Mouse (Mus musculus): ENCODE measurements at regions not wholly inside any gene's neighbourhood (a gene's known extent, or its start where the extent isn't known, plus 50 kb on each side); places are given as distances from the start of the nearest gene placed in this dataset.

DNA sequence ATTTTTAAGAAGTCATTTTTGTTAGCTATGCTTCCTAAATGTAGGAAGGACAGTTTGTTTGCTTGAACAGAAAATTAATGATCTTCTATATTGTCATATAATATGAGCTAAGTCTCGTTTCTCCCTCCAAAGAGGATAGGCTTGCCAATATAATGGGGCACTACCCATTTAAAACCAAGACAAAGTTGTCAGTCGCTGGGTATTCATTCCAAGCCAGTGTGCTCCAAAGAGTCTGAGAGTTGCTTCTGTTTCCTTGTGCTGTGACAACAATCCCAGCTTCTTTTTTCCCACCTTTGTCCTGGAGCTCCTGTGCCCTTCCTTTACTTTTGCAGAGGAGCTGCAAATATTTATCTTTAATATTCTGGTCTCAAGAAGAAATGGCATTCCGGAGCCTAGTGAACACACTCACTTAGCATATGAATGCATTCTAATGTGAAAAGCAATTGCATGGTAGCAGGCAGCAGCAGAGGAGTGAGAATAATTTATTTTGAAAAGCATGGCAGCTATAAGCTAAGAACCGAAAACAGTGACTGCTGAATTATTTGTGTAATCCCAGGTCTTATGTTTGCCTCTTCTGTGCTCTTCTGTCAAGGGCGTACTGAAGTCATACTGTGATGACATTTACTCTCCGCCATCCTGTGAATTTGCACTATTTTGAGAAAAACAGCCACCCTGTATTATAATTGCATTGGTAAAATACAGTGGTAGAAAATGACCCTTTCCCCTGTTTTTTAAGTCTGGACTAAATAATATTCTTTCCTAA is 402.7 kb upstream of the Slc5a7 start:
- Histone ChIP-seq H3K27ac (no peak overlapping the region), H3K4me2 (ENCODE audit: low read depth, low read length) (no peak overlapping the region), H3K9ac (replicated peaks; ENCODE audit: low read length) (no peak overlapping the region), H3K36me3 (ENCODE audit: insufficient read depth, low read length) (no peaks in the 10 kb centered on the region), H3K4me3 (ENCODE audit: low read length) (no peak overlapping the region), H3K4me1 (ENCODE audit: insufficient read depth, low read length) (0 out of 2 replicates have a peak, but pooled peaks cover 3% of the 10 kb centered on the region), H3K9me3 (ENCODE audit: low read length) (no peaks in the 10 kb centered on the region), H3K27me3 (ENCODE audit: insufficient read depth, low read length) (no peaks in the 10 kb centered on the region)
- TF ChIP-seq CTCF (IDR thresholded peaks at IDR 0.05; ENCODE audit: low read depth), result no peak
- 27% methylated on average over 6 of the region's 6 CpGs for WGBS
- DNase-seq (ENCODE audit: low spot score) (no peak), ATAC-seq (no peak)

DNA sequence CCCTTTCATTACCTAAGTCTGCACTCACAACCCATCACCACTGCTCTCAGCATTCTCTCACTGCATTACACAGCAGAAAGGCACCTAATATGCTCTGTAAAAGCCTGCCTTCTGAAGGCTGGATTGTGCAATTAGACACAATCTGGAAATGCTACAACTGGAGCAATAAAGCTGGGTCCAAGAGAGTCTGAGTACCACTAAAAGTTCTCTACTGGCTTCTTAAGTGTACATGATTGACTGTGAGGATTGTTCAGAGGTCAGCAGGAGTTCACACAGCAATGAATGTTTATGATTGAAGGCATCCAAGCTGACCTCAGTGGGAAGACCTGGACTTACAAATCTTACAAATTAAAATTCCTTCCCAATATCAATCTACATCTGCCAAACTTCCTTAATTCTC is 395.8 kb upstream of the Slc5a7 start:
- H3K4me1 ChIP-seq (ENCODE audit: insufficient read depth, low read length), result no peaks in the 10 kb centered on the region
- no peak for TF ChIP-seq CTCF (IDR thresholded peaks at IDR 0.05; ENCODE audit: low read depth)
- no peak overlapping the region for H3K27ac ChIP-seq
- H3K4me3 ChIP-seq (ENCODE audit: low read length), result no peak overlapping the region
- no peak overlapping the region for H3K9ac ChIP-seq (replicated peaks; ENCODE audit: low read length)
- DNase-seq (ENCODE audit: low spot score) (no peak), ATAC-seq (no peak)
- no peak overlapping the region for H3K4me2 ChIP-seq (ENCODE audit: low read depth, low read length)
- no peaks in the 10 kb centered on the region for H3K36me3 ChIP-seq (ENCODE audit: insufficient read depth, low read length)
- H3K9me3 ChIP-seq (ENCODE audit: low read length), result no peaks in the 10 kb centered on the region
- no peaks in the 10 kb centered on the region for H3K27me3 ChIP-seq (ENCODE audit: insufficient read depth, low read length)

GRCm38 (mm10) chr17:54685143-54686040 is 386.6 kb upstream of the Slc5a7 start:
- DNase-seq (ENCODE audit: low spot score) (no peak), ATAC-seq (no peak)
- TF ChIP-seq CTCF (IDR thresholded peaks at IDR 0.05; ENCODE audit: low read depth), result no peak
- no peaks in the 10 kb centered on the region for H3K9me3 ChIP-seq (ENCODE audit: low read length)
- no peaks in the 10 kb centered on the region for H3K4me1 ChIP-seq (ENCODE audit: insufficient read depth, low read length)
- no peak overlapping the region for H3K4me3 ChIP-seq (ENCODE audit: low read length)
- H3K4me2 ChIP-seq (ENCODE audit: low read depth, low read length), result no peak overlapping the region
- no peaks in the 10 kb centered on the region for H3K27me3 ChIP-seq (ENCODE audit: insufficient read depth, low read length)
- WGBS, result 69% methylated on average over 2 of the region's 2 CpGs
- no peaks in the 10 kb centered on the region for H3K36me3 ChIP-seq (ENCODE audit: insufficient read depth, low read length)
- no peak overlapping the region for H3K9ac ChIP-seq (replicated peaks; ENCODE audit: low read length)
- no peak overlapping the region for H3K27ac ChIP-seq

DNA sequence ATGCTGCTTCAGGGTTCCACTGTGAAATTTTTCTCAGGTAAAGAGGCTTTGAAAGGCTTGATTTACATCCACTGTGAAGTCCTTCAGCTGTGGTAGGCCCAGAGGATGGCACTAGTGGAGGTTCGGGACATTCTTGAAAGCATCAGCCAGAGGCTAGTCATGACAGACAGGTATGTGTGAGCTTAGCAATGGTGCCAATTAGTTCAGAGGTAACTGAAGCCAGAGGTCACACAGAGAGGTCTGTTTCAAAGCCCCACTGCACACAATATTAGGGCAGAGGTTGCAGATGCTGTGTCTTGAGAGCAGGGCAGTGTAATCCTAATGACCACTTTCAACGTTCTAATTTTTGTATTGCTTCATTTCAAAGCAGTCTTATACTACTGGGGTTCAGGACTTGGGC is 379.3 kb upstream of the Slc5a7 start:
- no peaks in the 10 kb centered on the region for H3K36me3 ChIP-seq (ENCODE audit: insufficient read depth, low read length)
- H3K4me3 ChIP-seq (ENCODE audit: low read length), result no peak overlapping the region
- TF ChIP-seq CTCF (IDR thresholded peaks at IDR 0.05; ENCODE audit: low read depth), result no peak
- H3K27me3 ChIP-seq (ENCODE audit: insufficient read depth, low read length), result no peaks in the 10 kb centered on the region
- H3K9ac ChIP-seq (replicated peaks; ENCODE audit: low read length), result no peak overlapping the region
- no peak overlapping the region for H3K27ac ChIP-seq
- DNase-seq (ENCODE audit: low spot score) (no peak), ATAC-seq (no peak)
- no peaks in the 10 kb centered on the region for H3K9me3 ChIP-seq (ENCODE audit: low read length)
- no peaks in the 10 kb centered on the region for H3K4me1 ChIP-seq (ENCODE audit: insufficient read depth, low read length)
- H3K4me2 ChIP-seq (ENCODE audit: low read depth, low read length), result no peak overlapping the region
- WGBS, result 62% methylated on average over 2 of the region's 2 CpGs

- no peaks in the 10 kb centered on the region for H3K9me3 ChIP-seq (ENCODE audit: low read length)
- H3K4me3 ChIP-seq (ENCODE audit: low read length), result no peak overlapping the region
- WGBS, result 87% methylated on average over 2 of the region's 2 CpGs
- H3K9ac ChIP-seq (replicated peaks; ENCODE audit: low read length), result no peak overlapping the region
- no peak overlapping the region for H3K27ac ChIP-seq
- H3K27me3 ChIP-seq (ENCODE audit: insufficient read depth, low read length), result no peaks in the 10 kb centered on the region
- TF ChIP-seq CTCF (IDR thresholded peaks at IDR 0.05; ENCODE audit: low read depth), result no peak
- no peaks in the 10 kb centered on the region for H3K4me1 ChIP-seq (ENCODE audit: insufficient read depth, low read length)
- H3K36me3 ChIP-seq (ENCODE audit: insufficient read depth, low read length), result no peaks in the 10 kb centered on the region
- H3K4me2 ChIP-seq (ENCODE audit: low read depth, low read length), result no peak overlapping the region
- no peak for DNase-seq (ENCODE audit: low spot score)
- ATAC-seq, result no peak
Observed at GRCm38 (mm10) chr17:54669499-54669898, 370.7 kb upstream of the Slc5a7 start.

GRCm38 (mm10) chr17:54662558-54663245 is 363.9 kb upstream of the Slc5a7 start:
- 60% methylated on average over 2 of the region's 2 CpGs for WGBS
- H3K4me2 ChIP-seq (ENCODE audit: low read depth, low read length), result no peak overlapping the region
- H3K9me3 ChIP-seq (ENCODE audit: low read length), result no peaks in the 10 kb centered on the region
- no peaks in the 10 kb centered on the region for H3K27me3 ChIP-seq (ENCODE audit: insufficient read depth, low read length)
- H3K36me3 ChIP-seq (ENCODE audit: insufficient read depth, low read length), result no peaks in the 10 kb centered on the region
- no peak for ATAC-seq
- H3K27ac ChIP-seq, result no peak overlapping the region
- no peak overlapping the region for H3K9ac ChIP-seq (replicated peaks; ENCODE audit: low read length)
- TF ChIP-seq CTCF (IDR thresholded peaks at IDR 0.05; ENCODE audit: low read depth), result peak; percentile 67
- no peak overlapping the region for H3K4me3 ChIP-seq (ENCODE audit: low read length)
- no peaks in the 10 kb centered on the region for H3K4me1 ChIP-seq (ENCODE audit: insufficient read depth, low read length)
- DNase-seq (ENCODE audit: low spot score), result peak; percentile 52
